Mouse (Mus musculus) heart, postnatal 25 days (tissue): ENCODE data around the gene 4930523C07Rik. TPM values are rescaled to one million over a fixed set of nuclear protein-coding genes. Genes with fewer than 3 reads are reported as not detected.
A peak's percentile ranks its signal among the peaks of the same experiment; 100 is the strongest.

Source experiments
- DNase-seq: peaks from one replicate; pipeline ENCODE4 v3.0.0; 2022; ENCODE audit warnings: low spot score
- intact Hi-C: fragments of 180-260 bp; cut with DNase I; formaldehyde crosslinking; loops from one replicate; pipeline ENCODE4 v1.15.1; 2025
- total RNA-seq, 2 experiments: library from RNA; stranded (reverse); gene quantifications; 2 replicates each; pipeline ENCODE4 v1.2.3; 2021

4930523C07Rik gene
- total RNA-seq, result 10 to 100 TPM; 19.2 to 20.2 TPM

GRCm38 (mm10) chr1:160044237-160045021 lies at the start of gene 4930523C07Rik:
4930523C07Rik (plus strand) TSS chr1:160044382.
- intact Hi-C loops, result loop anchor here (5.0 kb wide), 2 partner anchors 67 to 122 kb away; no protein-coding TSS in a partner anchor
- peak; percentile 82 for DNase-seq

GRCm38 (mm10) chr1:159997329-159997728 lies 46.9 kb upstream of the 4930523C07Rik start:
- intact Hi-C loops, result loop anchor here (5.0 kb wide), 2 partner anchors 35 to 85 kb away; no protein-coding TSS in a partner anchor
- DNase-seq, result no peak

GRCm38 (mm10) chr1:159998349-159998748 lies 45.8 kb upstream of the 4930523C07Rik start:
- no peak for DNase-seq
- intact Hi-C loops, result loop anchor here (5.0 kb wide), 2 partner anchors 34 to 86 kb away; no protein-coding TSS in a partner anchor

GRCm38 (mm10) chr1:159999232-159999631 lies 45.0 kb upstream of the 4930523C07Rik start:
- intact Hi-C loops, result loop anchor here (5.0 kb wide), 2 partner anchors 33 to 87 kb away; no protein-coding TSS in a partner anchor
- DNase-seq, result no peak

GRCm38 (mm10) chr1:160005319-160005718 lies 38.9 kb upstream of the 4930523C07Rik start:
- DNase-seq, result no peak
- intact Hi-C loops, result loop anchor here (5.0 kb wide), 2 partner anchors 77 to 473 kb away; no protein-coding TSS in a partner anchor

- DNase-seq, result no peak
- intact Hi-C loops, result loop anchor here (5.0 kb wide), 2 partner anchors 75 to 475 kb away; no protein-coding TSS in a partner anchor
Observed at GRCm38 (mm10) chr1:160006919-160007588, 37.1 kb upstream of the 4930523C07Rik start.

- intact Hi-C loops, result no loop called here
- DNase-seq, result no peak
Observed at GRCm38 (mm10) chr1:160013042-160013441, 31.1 kb upstream of the 4930523C07Rik start.

- intact Hi-C loops, result no loop called here
- no peak for DNase-seq
Observed at GRCm38 (mm10) chr1:160024339-160024980, 19.7 kb upstream of the 4930523C07Rik start.

GRCm38 (mm10) chr1:160025146-160025894 lies 18.9 kb upstream of the 4930523C07Rik start:
- intact Hi-C loops, result no loop called here
- DNase-seq, result no peak

GRCm38 (mm10) chr1:160025895-160026255 lies 18.3 kb upstream of the 4930523C07Rik start:
- intact Hi-C loops, result no loop called here
- no peak for DNase-seq

- intact Hi-C loops, result no loop called here
- no peak for DNase-seq
Observed at GRCm38 (mm10) chr1:160027939-160028338, 16.2 kb upstream of the 4930523C07Rik start.

GRCm38 (mm10) chr1:160033948-160034598 lies 10.1 kb upstream of the 4930523C07Rik start:
- DNase-seq, result no peak

GRCm38 (mm10) chr1:160035561-160035960 lies 8.6 kb upstream of the 4930523C07Rik start:
- intact Hi-C loops, result no loop called here
- DNase-seq, result no peak

More at GRCm38 (mm10) chr1:160033948-160034598, 10.1 kb upstream of the 4930523C07Rik start:
- intact Hi-C loops, result loop anchor here (5.0 kb wide), 1 partner anchor 37 kb away; no protein-coding TSS in a partner anchor

GRCm38 (mm10) chr1:160036996-160037521 lies 7.1 kb upstream of the 4930523C07Rik start:
- intact Hi-C loops, result no loop called here
- DNase-seq, result peak; percentile 39

- no peak for DNase-seq
- intact Hi-C loops, result loop anchor here (5.0 kb wide), 2 partner anchors 63 to 118 kb away; no protein-coding TSS in a partner anchor
Observed at GRCm38 (mm10) chr1:160039951-160040645, 4.1 kb upstream of the 4930523C07Rik start.

- intact Hi-C loops, result loop anchor here (5.0 kb wide), 2 partner anchors 64 to 119 kb away; no protein-coding TSS in a partner anchor
- DNase-seq, result no peak
Observed at GRCm38 (mm10) chr1:160041264-160041775, 2.9 kb upstream of the 4930523C07Rik start.

GRCm38 (mm10) chr1:160042351-160042750 lies 1.8 kb upstream of the 4930523C07Rik start:
- DNase-seq, result no peak
- intact Hi-C loops, result loop anchor here (5.0 kb wide), 2 partner anchors 65 to 120 kb away; no protein-coding TSS in a partner anchor
